Mouse (Mus musculus): Measurements from ENCODE around the gene Pkp4. TPM values are rescaled to one million over a fixed set of nuclear protein-coding genes. Genes with fewer than 3 reads are reported as not detected.

The Pkp4 gene
- polyA plus RNA-seq, 1 experiment from 2014 or later = 48.3 TPM

- no peaks in the 10 kb centered on the region for H3K4me1 ChIP-seq (ENCODE audit: control insufficient read depth, insufficient read depth, low read length)
- peaks cover 53% of the 10 kb centered on the region for H3K36me3 ChIP-seq (ENCODE audit: control insufficient read depth, insufficient read depth)
- no peak overlapping the region for H3K4me3 ChIP-seq (ENCODE audit: low read length)
- no peak overlapping the region for H3K9ac ChIP-seq (ENCODE audit: low read length)
- no peak for ATAC-seq (replicated peaks; ENCODE audit: extremely low read depth, insufficient read depth, low FRiP score)
- no peak overlapping the region for H3K4me2 ChIP-seq (ENCODE audit: low read depth, low read length)
- no peaks in the 10 kb centered on the region for H3K9me3 ChIP-seq (replicated peaks; ENCODE audit: control insufficient read depth, low read length)
- H3K27me3 ChIP-seq (ENCODE audit: control insufficient read depth, insufficient read depth, low read length) = no peaks in the 10 kb centered on the region
- no peak overlapping the region for H3K27ac ChIP-seq (ENCODE audit: low read length)
- 77% methylated on average over 3 of the region's 3 CpGs for WGBS
These were observed 189.4 kb downstream of the Pkp4 start for GRCm38 (mm10) chr2:59350094-59350493.

- 82% methylated on average over 16 of the region's 16 CpGs for WGBS
These were observed 190.9 kb downstream of the Pkp4 start for GRCm38 (mm10) chr2:59351303-59352099.

GRCm38 (mm10) chr2:59353821-59354220 lies 193.2 kb downstream of the Pkp4 start:
- H3K36me3 ChIP-seq (ENCODE audit: control insufficient read depth, insufficient read depth) = peaks cover 47% of the 10 kb centered on the region
- no peak overlapping the region for H3K9ac ChIP-seq (ENCODE audit: low read length)
- H3K9me3 ChIP-seq (replicated peaks; ENCODE audit: control insufficient read depth, low read length) = no peaks in the 10 kb centered on the region
- no peak overlapping the region for H3K4me3 ChIP-seq (ENCODE audit: low read length)
- H3K27ac ChIP-seq (ENCODE audit: low read length) = no peak overlapping the region
- no peak for ATAC-seq (replicated peaks; ENCODE audit: extremely low read depth, insufficient read depth, low FRiP score)
- H3K4me2 ChIP-seq (ENCODE audit: low read depth, low read length) = no peak overlapping the region
- 83% methylated on average over 3 of the region's 3 CpGs for WGBS
- no peaks in the 10 kb centered on the region for H3K27me3 ChIP-seq (ENCODE audit: control insufficient read depth, insufficient read depth, low read length)
- no peaks in the 10 kb centered on the region for H3K4me1 ChIP-seq (ENCODE audit: control insufficient read depth, insufficient read depth, low read length)

More at GRCm38 (mm10) chr2:59351303-59352099, 190.9 kb downstream of the Pkp4 start:
- H3K9ac ChIP-seq (ENCODE audit: low read length) = no peak overlapping the region
- no peaks in the 10 kb centered on the region for H3K9me3 ChIP-seq (replicated peaks; ENCODE audit: control insufficient read depth, low read length)
- no peak for ATAC-seq (replicated peaks; ENCODE audit: extremely low read depth, insufficient read depth, low FRiP score)
- H3K36me3 ChIP-seq (ENCODE audit: control insufficient read depth, insufficient read depth) = peaks cover 60% of the 10 kb centered on the region
- no peak overlapping the region for H3K27ac ChIP-seq (ENCODE audit: low read length)
- no peaks in the 10 kb centered on the region for H3K4me1 ChIP-seq (ENCODE audit: control insufficient read depth, insufficient read depth, low read length)
- H3K4me2 ChIP-seq (ENCODE audit: low read depth, low read length) = no peak overlapping the region
- no peaks in the 10 kb centered on the region for H3K27me3 ChIP-seq (ENCODE audit: control insufficient read depth, insufficient read depth, low read length)
- no peak overlapping the region for H3K4me3 ChIP-seq (ENCODE audit: low read length)

- Histone ChIP-seq H3K9me3 (replicated peaks; ENCODE audit: control insufficient read depth, low read length) (no peaks in the 10 kb centered on the region), H3K4me3 (ENCODE audit: low read length) (no peak overlapping the region), H3K36me3 (ENCODE audit: control insufficient read depth, insufficient read depth) (peaks cover 36% of the 10 kb centered on the region), H3K9ac (ENCODE audit: low read length) (no peak overlapping the region), H3K4me1 (ENCODE audit: control insufficient read depth, insufficient read depth, low read length) (no peaks in the 10 kb centered on the region), H3K27me3 (ENCODE audit: control insufficient read depth, insufficient read depth, low read length) (no peaks in the 10 kb centered on the region), H3K4me2 (ENCODE audit: low read depth, low read length) (no peak overlapping the region), H3K27ac (ENCODE audit: low read length) (no peak overlapping the region)
- 93% methylated on average over 5 of the region's 5 CpGs for WGBS
- no peak for ATAC-seq (replicated peaks; ENCODE audit: extremely low read depth, insufficient read depth, low FRiP score)
These were observed 195.1 kb downstream of the Pkp4 start for GRCm38 (mm10) chr2:59355531-59356289.

GRCm38 (mm10) chr2:59359760-59360342 lies 199.2 kb downstream of the Pkp4 start:
- Histone ChIP-seq H3K4me1 (ENCODE audit: control insufficient read depth, insufficient read depth, low read length) (peaks cover 12% of the 10 kb centered on the region), H3K36me3 (ENCODE audit: control insufficient read depth, insufficient read depth) (peaks cover 18% of the 10 kb centered on the region; the same call in 1 of the 2 replicates), H3K9ac (ENCODE audit: low read length) (no peak overlapping the region), H3K27me3 (ENCODE audit: control insufficient read depth, insufficient read depth, low read length) (no peaks in the 10 kb centered on the region), H3K27ac (ENCODE audit: low read length) (no peak overlapping the region), H3K4me3 (ENCODE audit: low read length) (no peak overlapping the region), H3K4me2 (ENCODE audit: low read depth, low read length) (no peak overlapping the region), H3K9me3 (replicated peaks; ENCODE audit: control insufficient read depth, low read length) (peaks cover 5% of the 10 kb centered on the region)
- no peak for ATAC-seq (replicated peaks; ENCODE audit: extremely low read depth, insufficient read depth, low FRiP score)
- WGBS = 68% methylated on average over 9 of the region's 9 CpGs

GRCm38 (mm10) chr2:59361350-59361780 lies 200.7 kb downstream of the Pkp4 start:
- ATAC-seq (replicated peaks; ENCODE audit: extremely low read depth, insufficient read depth, low FRiP score) = peak; percentile 49; the same call in 1 of the 2 replicates
- H3K4me2 ChIP-seq (ENCODE audit: low read depth, low read length) = peak overlapping the region; percentile 27; the same call in 1 of the 2 replicates
- H3K27ac ChIP-seq (ENCODE audit: low read length) = peak overlapping the region; percentile 68

GRCm38 (mm10) chr2:59364156-59364842 lies 203.6 kb downstream of the Pkp4 start:
- Histone ChIP-seq H3K36me3 (ENCODE audit: control insufficient read depth, insufficient read depth) (no peaks in the 10 kb centered on the region), H3K4me1 (ENCODE audit: control insufficient read depth, insufficient read depth, low read length) (peaks cover 12% of the 10 kb centered on the region), H3K9ac (ENCODE audit: low read length) (no peak overlapping the region), H3K4me2 (ENCODE audit: low read depth, low read length) (no peak overlapping the region), H3K9me3 (replicated peaks; ENCODE audit: control insufficient read depth, low read length) (peaks cover 8% of the 10 kb centered on the region), H3K27me3 (ENCODE audit: control insufficient read depth, insufficient read depth, low read length) (no peaks in the 10 kb centered on the region), H3K27ac (ENCODE audit: low read length) (peak overlapping the region; percentile 49; the same call in 1 of the 2 replicates), H3K4me3 (ENCODE audit: low read length) (no peak overlapping the region)
- ATAC-seq (replicated peaks; ENCODE audit: extremely low read depth, insufficient read depth, low FRiP score) = peak; percentile 63; the same call in 1 of the 2 replicates
- 47% methylated on average over 3 of the region's 3 CpGs for WGBS

More at GRCm38 (mm10) chr2:59361350-59361780, 200.7 kb downstream of the Pkp4 start:
- Histone ChIP-seq H3K4me3 (ENCODE audit: low read length) (no peak overlapping the region), H3K4me1 (ENCODE audit: control insufficient read depth, insufficient read depth, low read length) (peaks cover 12% of the 10 kb centered on the region), H3K9me3 (replicated peaks; ENCODE audit: control insufficient read depth, low read length) (peaks cover 5% of the 10 kb centered on the region), H3K27me3 (ENCODE audit: control insufficient read depth, insufficient read depth, low read length) (no peaks in the 10 kb centered on the region), H3K36me3 (ENCODE audit: control insufficient read depth, insufficient read depth) (peaks cover 3% of the 10 kb centered on the region; the same call in 1 of the 2 replicates), H3K9ac (ENCODE audit: low read length) (no peak overlapping the region; the same call in 1 of the 2 replicates)
- 23% methylated on average over 4 of the region's 4 CpGs for WGBS

GRCm38 (mm10) chr2:59367191-59367590 lies 206.5 kb downstream of the Pkp4 start:
- 84% methylated on average over 4 of the region's 4 CpGs for WGBS
- H3K4me1 ChIP-seq (ENCODE audit: control insufficient read depth, insufficient read depth, low read length) = peaks cover 6% of the 10 kb centered on the region
- no peak overlapping the region for H3K4me2 ChIP-seq (ENCODE audit: low read depth, low read length)
- H3K4me3 ChIP-seq (ENCODE audit: low read length) = no peak overlapping the region
- no peak overlapping the region for H3K27ac ChIP-seq (ENCODE audit: low read length)
- H3K9ac ChIP-seq (ENCODE audit: low read length) = no peak overlapping the region
- no peaks in the 10 kb centered on the region for H3K27me3 ChIP-seq (ENCODE audit: control insufficient read depth, insufficient read depth, low read length)
- H3K9me3 ChIP-seq (replicated peaks; ENCODE audit: control insufficient read depth, low read length) = peaks cover 8% of the 10 kb centered on the region
- H3K36me3 ChIP-seq (ENCODE audit: control insufficient read depth, insufficient read depth) = no peaks in the 10 kb centered on the region
- ATAC-seq (replicated peaks; ENCODE audit: extremely low read depth, insufficient read depth, low FRiP score) = no peak

All from heart, embryonic 16.5 days (tissue).